Mouse (Mus musculus) cerebellum, adult 2 months (tissue): Measurements from ENCODE around the gene Enkd1. TPM values are rescaled to one million over a fixed set of nuclear protein-coding genes. Genes with fewer than 3 reads are reported as not detected.

ENCODE experiments used
- DNase-seq, 2 experiments: peaks; one replicate each; pipeline ENCODE4 v3.0.0; 2021
- H3K27ac ChIP-seq: fragments of 200-500 bp; 2 replicates; pipeline ENCODE4 v1.5.1; 2012; ENCODE audit warnings: low read length, control low read depth, inconsistent platforms; ENCODE audit not compliant: insufficient read depth
- H3K27me3 ChIP-seq: fragments of 200-500 bp; 2 replicates; pipeline ENCODE4 v1.6.1; 2012; ENCODE audit warnings: inconsistent platforms, mild to moderate bottlenecking, low read length, moderate library complexity; ENCODE audit not compliant: control insufficient read depth, insufficient read depth
- H3K4me1 ChIP-seq: fragments of 200-500 bp; 2 replicates; pipeline ENCODE4 v1.6.1; 2011; ENCODE audit warnings: low read length; ENCODE audit not compliant: control insufficient read depth, insufficient read depth
- H3K4me3 ChIP-seq: fragments of 200-500 bp; replicated peaks from 2 replicates; pipeline ENCODE3; 2011; ENCODE audit warnings: mild to moderate bottlenecking, low read depth, low read length, control low read depth; ENCODE audit not compliant: insufficient read depth
- CTCF ChIP-seq: fragments of 200-500 bp; IDR thresholded peaks from 2 replicates; pipeline ENCODE4 v1.5.1; 2011; ENCODE audit warnings: low read depth, mild to moderate bottlenecking, control low read depth, low read length, moderate library complexity, borderline replicate concordance; ENCODE audit not compliant: insufficient read depth
- POLR2A ChIP-seq: fragments of 200-500 bp; IDR thresholded peaks from 2 replicates; pipeline ENCODE4 v1.6.1; 2011; ENCODE audit warnings: low read length, control low read depth, borderline replicate concordance; ENCODE audit not compliant: insufficient read depth
- WGBS: fragments of 180-500 bp; shearing (Covaris S2); methylation state at CpG from one replicate; pipeline ENCODE4 v1.1.7; 2018; 5-methylcytosine and 5-hydroxymethylcytosine counted together
- polyA plus RNA-seq: library from polyadenylated mRNA; depleted of rRNA; stranded (reverse); fragments of >200 nt; gene quantifications from 2 replicates; pipeline ENCODE4 v1.2.3, GENCODE M21; 2012

Gene Enkd1
- polyA plus RNA-seq, 1 experiment = 15.3 TPM

GRCm38 (mm10) chr8:105727397-105728124 lies 19.6 kb upstream of the Enkd1 start:
- H3K27ac ChIP-seq = no peak overlapping the region
- 91% methylated on average over 18 of the region's 18 CpGs for WGBS

GRCm38 (mm10) chr8:105725726-105726125 lies 17.7 kb upstream of the Enkd1 start:
- no peaks in the 10 kb centered on the region for H3K4me1 ChIP-seq
- DNase-seq = no peak
- no peaks in the 10 kb centered on the region for H3K27me3 ChIP-seq
- no peak overlapping the region for H3K27ac ChIP-seq
- no peak for TF ChIP-seq POLR2A
- TF ChIP-seq CTCF = no peak
- no peak overlapping the region for H3K4me3 ChIP-seq
- WGBS = 86% methylated on average over 5 of the region's 5 CpGs

More at GRCm38 (mm10) chr8:105727397-105728124, 19.6 kb upstream of the Enkd1 start:
- H3K27me3 ChIP-seq = no peaks in the 10 kb centered on the region
- TF ChIP-seq POLR2A (no peak), CTCF (no peak)
- no peak for DNase-seq
- H3K4me3 ChIP-seq = no peak overlapping the region
- no peaks in the 10 kb centered on the region for H3K4me1 ChIP-seq

DNA sequence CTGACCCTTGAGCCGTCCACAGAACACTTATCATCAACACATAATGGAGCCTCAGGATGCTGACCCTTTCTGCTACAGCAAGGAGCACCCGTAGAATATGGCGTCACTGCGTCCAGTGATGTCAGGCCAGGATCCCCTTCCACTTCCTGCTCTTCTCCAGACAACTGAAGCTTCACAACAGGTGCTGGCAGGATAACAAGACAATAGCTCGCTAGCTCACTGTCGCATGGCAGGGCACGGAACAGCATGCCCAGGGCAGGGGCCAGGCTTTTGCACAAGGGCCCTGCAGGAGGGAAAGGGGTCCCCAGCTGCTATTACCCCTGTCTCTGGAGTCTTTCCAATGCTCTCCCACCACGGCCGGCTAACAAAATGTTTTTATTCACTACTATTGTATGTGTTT lies 14.9 kb upstream of the Enkd1 start:
- no peaks in the 10 kb centered on the region for H3K27me3 ChIP-seq
- H3K4me3 ChIP-seq = no peak overlapping the region
- H3K27ac ChIP-seq = no peak overlapping the region
- 42% methylated on average over 9 of the region's 9 CpGs for WGBS
- DNase-seq = no peak
- no peak for TF ChIP-seq POLR2A
- TF ChIP-seq CTCF = no peak
- no peaks in the 10 kb centered on the region for H3K4me1 ChIP-seq

GRCm38 (mm10) chr8:105719637-105720036 lies 11.6 kb upstream of the Enkd1 start:
- Histone ChIP-seq H3K27me3 (no peaks in the 10 kb centered on the region), H3K4me3 (no peak overlapping the region), H3K27ac (no peak overlapping the region), H3K4me1 (no peaks in the 10 kb centered on the region)
- TF ChIP-seq CTCF (no peak), POLR2A (no peak)
- DNase-seq = no peak
- 81% methylated on average over 4 of the region's 4 CpGs for WGBS

DNA sequence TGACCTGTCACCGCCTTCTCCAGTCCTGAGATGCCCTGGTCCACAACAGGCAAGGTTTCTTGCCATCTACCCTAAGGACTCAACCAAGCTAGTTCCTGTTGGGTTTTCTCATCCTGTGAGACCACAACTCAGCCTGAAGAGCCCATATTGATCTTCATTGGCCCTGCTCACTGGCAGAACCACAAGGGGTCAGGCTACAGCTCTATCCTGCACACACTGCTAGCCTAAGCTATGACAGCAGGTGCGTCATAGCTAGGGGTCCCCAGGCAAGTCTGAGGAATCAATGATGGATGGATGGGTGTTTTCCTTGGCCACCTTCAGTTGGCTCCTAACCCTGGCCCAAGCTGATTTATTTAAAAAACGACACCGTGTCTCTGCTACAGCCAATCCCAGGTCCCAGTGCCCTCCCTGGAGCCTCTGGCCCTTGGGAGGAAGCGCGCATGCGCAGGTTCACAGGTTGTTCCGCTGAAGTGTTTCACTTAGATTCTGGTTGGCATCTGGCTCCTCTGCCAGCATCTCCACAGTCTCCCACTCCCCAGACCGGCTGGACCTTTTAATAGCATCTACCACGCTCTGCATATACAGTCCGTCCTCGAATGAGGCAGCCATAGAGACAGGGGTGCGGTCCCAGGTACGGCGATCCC lies 8.4 kb upstream of the Enkd1 start:
- H3K27me3 ChIP-seq = no peaks in the 10 kb centered on the region
- WGBS = 93% methylated on average over 15 of the region's 15 CpGs
- no peak for TF ChIP-seq POLR2A
- no peak for TF ChIP-seq CTCF

GRCm38 (mm10) chr8:105715042-105715441 lies 7.0 kb upstream of the Enkd1 start:
- H3K4me1 ChIP-seq = no peaks in the 10 kb centered on the region
- DNase-seq = no peak
- 36% methylated on average over 6 of the region's 6 CpGs for WGBS
- H3K27me3 ChIP-seq = no peaks in the 10 kb centered on the region
- no peak for TF ChIP-seq CTCF
- TF ChIP-seq POLR2A = no peak
- H3K27ac ChIP-seq = no peak overlapping the region
- H3K4me3 ChIP-seq = no peak overlapping the region

More for the DNA sequence above, 8.4 kb upstream of the Enkd1 start:
- no peaks in the 10 kb centered on the region for H3K4me1 ChIP-seq
- no peak for DNase-seq
- no peak overlapping the region for H3K4me3 ChIP-seq
- H3K27ac ChIP-seq = no peak overlapping the region

GRCm38 (mm10) chr8:105714139-105714538 lies 6.1 kb upstream of the Enkd1 start:
- WGBS = 4% methylated on average over 3 of the region's 3 CpGs
- no peak overlapping the region for H3K27ac ChIP-seq

GRCm38 (mm10) chr8:105712286-105712685 lies 4.3 kb upstream of the Enkd1 start:
- no peak overlapping the region for H3K4me3 ChIP-seq
- H3K27me3 ChIP-seq = no peaks in the 10 kb centered on the region
- H3K4me1 ChIP-seq = peaks cover 6% of the 10 kb centered on the region
- no peak for TF ChIP-seq POLR2A
- no peak for TF ChIP-seq CTCF
- no peak overlapping the region for H3K27ac ChIP-seq
- WGBS = 73% methylated on average over 3 of the region's 3 CpGs
- no peak for DNase-seq

More at GRCm38 (mm10) chr8:105714139-105714538, 6.1 kb upstream of the Enkd1 start:
- Histone ChIP-seq H3K27me3 (no peaks in the 10 kb centered on the region), H3K4me1 (no peaks in the 10 kb centered on the region), H3K4me3 (no peak overlapping the region)
- TF ChIP-seq CTCF = peak; percentile 90
- TF ChIP-seq POLR2A = no peak
- DNase-seq = peak; percentile 83 to 90
